Mouse (Mus musculus): ENCODE results near the gene Nme4. TPM values are rescaled to one million over a fixed set of nuclear protein-coding genes. Genes with fewer than 3 reads are reported as not detected.
"Not testable (repeated sequence)": the region's sequence is repeated elsewhere in the genome, so short reads cannot be mapped to it uniquely, and the experiment has no call there.

The Nme4 gene
- total RNA-seq, 2 experiments from 2014 or later: 3.2 to 3.6 TPM

GRCm38 (mm10) chr17:26115205-26115898 is 19.9 kb upstream of the Nme4 start:
- intact Hi-C loops (cut with DNase I): no loop called here
- no peak for DNase-seq (ENCODE audit: low spot score)

- intact Hi-C loops (cut with DNase I); DNase-seq (ENCODE audit: low spot score): not testable (repeated sequence)
Observed at GRCm38 (mm10) chr17:26114461-26114860, 19.1 kb upstream of the Nme4 start.

DNA sequence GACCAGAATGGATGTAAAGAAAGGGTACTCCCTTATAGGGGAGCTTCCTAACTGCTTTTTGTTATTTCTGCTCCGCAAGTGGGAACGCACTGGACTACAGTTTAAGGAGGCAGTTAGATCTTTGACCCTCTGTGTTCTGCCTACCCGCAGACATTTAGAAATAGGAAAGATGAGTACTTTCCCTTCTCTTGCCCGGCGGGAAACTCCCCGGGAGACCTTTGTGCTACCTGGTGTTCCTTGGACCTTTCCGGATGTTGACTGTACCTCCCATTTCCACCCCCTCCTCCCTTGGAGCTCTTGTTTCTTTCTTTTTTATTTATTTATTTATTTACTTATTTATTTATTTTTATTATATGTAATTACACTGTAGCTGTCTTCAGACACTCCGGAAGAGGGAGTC is 18.7 kb upstream of the Nme4 start:
- intact Hi-C loops (cut with DNase I): no loop called here
- no peak for DNase-seq (ENCODE audit: low spot score)

DNA sequence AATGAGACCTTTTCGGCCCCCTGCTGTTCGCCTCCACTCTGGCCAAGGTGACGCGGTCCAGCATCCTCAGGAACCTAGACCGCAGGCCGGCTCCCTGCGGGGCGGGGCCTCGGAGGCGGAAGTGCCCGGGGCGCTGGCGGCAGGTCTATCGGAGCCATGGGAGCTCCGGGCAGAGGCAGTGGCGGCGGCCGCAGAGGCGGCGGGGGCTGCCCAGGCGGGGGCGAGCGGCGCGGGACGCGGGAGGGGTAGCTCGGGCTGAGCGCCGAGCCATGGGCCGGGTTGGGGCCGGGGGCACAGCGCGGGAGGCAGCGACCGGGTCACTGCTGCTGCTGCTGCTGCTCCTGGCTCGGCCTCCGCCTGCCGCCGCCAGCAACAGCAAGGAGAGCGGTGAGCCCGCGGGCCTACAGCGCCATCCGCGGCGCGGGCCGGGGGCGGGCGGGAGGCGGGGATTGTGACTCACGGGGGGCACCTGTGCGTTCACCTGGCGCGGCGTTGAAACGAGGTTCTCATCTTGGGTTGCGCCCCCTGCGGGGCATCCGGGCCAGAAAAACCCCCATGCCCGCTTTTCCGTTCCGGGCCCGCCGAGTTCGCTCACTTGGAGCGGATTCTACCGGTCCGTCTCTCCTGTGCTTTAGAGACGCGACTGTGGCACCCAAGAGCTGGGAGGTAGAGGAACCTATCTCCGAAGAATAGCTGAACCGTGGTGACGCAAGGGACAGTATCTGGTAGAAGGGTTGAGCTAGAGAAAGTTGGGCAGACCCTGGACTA is 18.0 kb upstream of the Nme4 start, which contains the start of gene Tmem8:
Tmem8 (plus strand) TSS at position 119 of the 768 bp plus-strand sequence.
- intact Hi-C loops (cut with DNase I): no loop called here
- no peak for DNase-seq (ENCODE audit: low spot score)

GRCm38 (mm10) chr17:26112751-26113150 is 17.3 kb upstream of the Nme4 start:
- intact Hi-C loops (cut with DNase I): no loop called here
- no peak for DNase-seq (ENCODE audit: low spot score)

- DNase-seq (ENCODE audit: low spot score): no peak
- intact Hi-C loops (cut with DNase I): no loop called here
Observed at GRCm38 (mm10) chr17:26111722-26112121, 16.3 kb upstream of the Nme4 start.

DNA sequence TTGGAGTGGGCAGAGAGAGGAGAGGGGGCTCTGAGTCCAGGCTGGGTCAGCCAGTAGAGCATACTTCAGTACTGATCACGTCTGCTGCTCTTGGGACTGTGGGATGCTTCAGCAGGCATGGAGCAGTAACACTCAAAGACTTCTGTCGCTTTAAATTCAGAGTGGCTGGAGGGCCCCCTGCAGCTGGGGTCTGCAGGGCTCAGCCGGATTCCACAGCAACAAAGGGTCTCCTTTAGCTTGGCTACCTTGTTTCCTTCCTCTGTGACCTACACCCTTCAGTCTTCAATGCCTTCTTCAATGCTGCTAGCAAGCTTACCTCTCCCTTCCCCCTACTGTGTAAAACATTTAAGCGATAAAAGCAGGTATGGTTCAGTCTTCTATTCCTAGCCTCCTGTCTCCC is 15.6 kb upstream of the Nme4 start:
- no peak for DNase-seq (ENCODE audit: low spot score)
- intact Hi-C loops (cut with DNase I): no loop called here

- intact Hi-C loops (cut with DNase I): no loop called here
- DNase-seq (ENCODE audit: low spot score): no peak
Observed at GRCm38 (mm10) chr17:26110156-26110555, 14.8 kb upstream of the Nme4 start.

- intact Hi-C loops (cut with DNase I): no loop called here
Observed at GRCm38 (mm10) chr17:26105619-26106018, 10.2 kb upstream of the Nme4 start.

GRCm38 (mm10) chr17:26101478-26101877 is 6.1 kb upstream of the Nme4 start:
- intact Hi-C loops (cut with DNase I): no loop called here
- no peak for DNase-seq (ENCODE audit: low spot score)

More at GRCm38 (mm10) chr17:26105619-26106018, 10.2 kb upstream of the Nme4 start:
- DNase-seq (ENCODE audit: low spot score): no peak

DNA sequence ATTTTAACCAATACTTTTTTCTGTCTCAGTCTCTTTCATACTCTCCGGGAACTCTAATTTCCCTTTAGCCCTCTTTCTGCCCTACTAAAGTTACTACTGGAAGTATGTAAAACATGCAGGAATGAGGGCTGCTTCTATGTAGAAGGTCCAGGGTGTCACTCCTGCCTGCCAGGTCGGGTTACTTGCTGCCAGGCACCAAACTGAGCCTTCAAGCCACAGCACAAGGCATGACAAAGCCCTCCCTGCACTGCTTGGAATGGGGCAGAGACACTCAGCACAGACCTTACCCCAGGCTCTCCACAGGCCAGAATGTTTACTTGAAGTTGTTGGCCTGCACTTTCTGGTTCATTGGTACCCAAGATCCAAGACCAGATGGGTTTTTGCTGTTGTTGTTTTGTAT is 4.8 kb upstream of the Nme4 start:
- DNase-seq (ENCODE audit: low spot score): no peak
- intact Hi-C loops (cut with DNase I): no loop called here

DNA sequence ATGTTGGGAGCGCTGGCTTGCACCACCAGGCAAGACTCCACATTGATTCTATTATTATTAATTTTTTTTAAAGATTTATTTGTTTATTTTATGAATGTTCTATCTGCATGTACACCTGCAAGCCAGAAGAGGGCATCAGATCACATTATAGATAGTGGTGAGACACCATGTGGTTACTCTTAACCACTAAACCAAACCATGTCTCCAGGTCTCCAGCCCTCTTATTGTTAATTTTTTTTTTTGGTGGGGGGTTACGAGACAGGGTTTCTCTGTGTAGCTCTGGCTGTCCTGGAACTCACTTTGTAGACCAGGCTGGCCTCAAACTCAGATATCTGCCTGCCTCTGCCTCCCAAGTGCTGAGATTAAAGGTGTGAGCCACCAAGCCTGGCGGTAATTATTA is 3.9 kb upstream of the Nme4 start:
- intact Hi-C loops (cut with DNase I): loop anchor here (5.0 kb wide), 1 partner anchor 143 kb away; the partner anchor contains the start of gene Fam234a

DNA sequence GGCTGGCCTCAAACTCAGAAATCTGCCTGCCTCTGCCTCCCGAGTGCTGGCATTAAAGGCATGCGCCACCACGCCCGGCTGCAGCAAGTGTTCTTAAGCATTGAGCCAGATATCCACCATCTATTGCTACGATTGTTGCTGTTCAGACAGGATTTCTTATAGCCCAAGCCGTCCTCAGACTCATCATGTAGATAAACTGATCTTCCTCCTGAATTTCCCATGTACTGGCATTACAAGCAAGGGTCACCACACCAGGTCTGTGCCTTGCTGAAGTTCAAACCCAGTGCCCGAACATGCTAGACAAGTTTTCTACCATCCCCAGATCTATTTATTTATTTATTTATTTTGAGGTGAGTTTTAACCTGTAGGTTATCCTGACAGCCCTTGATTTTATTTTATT is 3.1 kb upstream of the Nme4 start:
- DNase-seq (ENCODE audit: low spot score): no peak
- intact Hi-C loops (cut with DNase I): loop anchor here (5.0 kb wide), 1 partner anchor 144 kb away; the partner anchor contains the start of gene Fam234a

More for the DNA sequence above, 3.9 kb upstream of the Nme4 start:
- not testable (repeated sequence) for DNase-seq (ENCODE audit: low spot score)

DNA sequence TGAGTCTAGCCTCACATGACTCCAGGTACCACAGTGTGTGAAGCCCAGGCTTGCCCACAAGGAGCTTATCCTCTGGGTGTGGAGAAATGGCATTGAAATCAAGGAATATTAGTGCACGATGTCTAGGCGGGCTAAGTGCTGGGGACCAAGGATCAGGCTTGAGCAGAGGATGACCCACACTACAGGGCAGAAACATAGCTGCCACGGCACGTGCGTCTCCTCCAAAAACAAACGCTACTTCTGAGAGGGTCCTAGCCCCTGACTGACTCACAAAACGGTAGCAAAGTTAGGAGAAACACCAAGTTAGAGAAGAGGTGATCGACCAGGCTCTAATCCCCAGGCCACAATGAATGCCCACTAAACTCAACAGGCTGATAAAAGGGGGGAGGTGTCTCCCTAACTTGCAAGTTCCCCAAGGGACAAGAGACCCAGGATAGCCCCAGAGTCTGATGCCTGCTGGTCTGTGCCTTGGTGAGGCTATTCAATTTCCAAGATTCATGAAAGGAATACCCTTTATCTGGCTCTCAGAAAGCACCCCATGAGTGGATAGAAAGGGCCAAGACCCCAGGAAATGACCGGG is 781 bp downstream of the Nme4 start:
- intact Hi-C loops (cut with DNase I): loop anchor here (5.0 kb wide), 2 partner anchors 148 to 202 kb away; partner anchors contain the start of gene Fam234a
- no peak for DNase-seq (ENCODE audit: low spot score)

DNA sequence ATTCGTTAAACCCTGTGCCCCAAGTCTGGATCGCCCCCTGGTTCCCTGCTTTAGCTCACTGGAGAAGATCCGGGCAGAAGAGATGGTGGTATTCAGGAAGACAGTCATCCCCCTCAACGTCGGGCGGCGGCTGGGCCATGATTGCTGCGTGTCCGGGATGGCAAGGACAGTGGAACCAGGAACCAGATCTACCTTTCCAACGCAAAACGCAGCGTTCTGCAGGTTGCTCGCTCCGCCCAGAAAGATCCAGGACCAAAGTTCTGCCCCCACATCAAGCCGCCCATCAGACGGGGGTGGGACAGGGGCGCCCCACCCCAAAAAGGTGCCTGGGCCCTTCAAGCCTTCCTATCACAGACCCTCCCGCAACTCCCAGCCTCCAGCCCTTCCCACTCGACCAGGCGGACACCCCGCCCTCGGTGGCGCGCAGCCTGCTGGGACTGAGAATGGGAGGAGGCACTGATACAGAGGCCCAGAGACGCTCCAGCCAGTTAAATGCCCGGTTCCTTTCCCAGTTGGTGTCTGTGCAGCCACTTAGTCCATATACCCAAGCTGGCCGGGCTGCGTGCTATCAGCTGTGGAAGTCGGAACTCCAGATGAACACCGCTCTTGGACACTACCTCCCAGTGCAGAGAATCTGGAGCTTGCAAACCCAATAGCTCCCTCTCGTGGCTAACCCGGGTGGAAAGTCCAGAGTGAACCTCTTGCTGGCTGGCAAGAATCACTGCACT is 5.3 kb downstream of the Nme4 start, which contains the start of gene Decr2:
Decr2 (minus strand) TSS at position 433 of the 728 bp plus-strand sequence.
- peak; percentile 82 for DNase-seq (ENCODE audit: low spot score)
- intact Hi-C loops (cut with DNase I): loop anchor here (1.0 to 5.0 kb wide), 3 partner anchors 49 to 198 kb away; no protein-coding TSS in a partner anchor

DNA sequence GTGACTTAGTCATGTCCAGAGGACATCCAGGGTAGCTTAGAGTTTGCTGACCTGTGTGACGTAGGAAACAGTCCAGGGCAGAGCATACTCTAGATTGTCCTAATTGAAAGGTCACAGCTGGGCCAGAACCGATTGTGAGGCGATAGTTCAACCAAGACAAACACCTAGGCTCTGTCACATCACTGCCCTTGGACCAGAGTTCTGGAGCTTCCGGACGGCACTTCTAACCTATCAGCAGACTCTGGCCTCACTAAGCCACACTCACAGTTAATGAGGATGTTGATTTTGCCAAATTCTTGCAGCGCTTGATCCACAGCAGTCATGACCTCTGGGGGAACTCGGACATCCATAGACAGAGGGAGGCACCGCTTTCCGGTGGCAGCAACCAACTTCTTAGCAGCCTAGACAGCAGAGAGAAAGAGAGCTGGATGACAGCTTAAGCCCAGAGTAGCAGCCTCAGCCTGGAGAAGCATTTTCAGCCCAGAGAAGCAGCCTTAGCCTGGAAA is 8.3 kb downstream of the Nme4 start:
- no peak for DNase-seq (ENCODE audit: low spot score)
- intact Hi-C loops (cut with DNase I): no loop called here

GRCm38 (mm10) chr17:26080867-26081266 is 14.5 kb downstream of the Nme4 start:
- no peak for DNase-seq (ENCODE audit: low spot score)
- intact Hi-C loops (cut with DNase I): no loop called here

DNA sequence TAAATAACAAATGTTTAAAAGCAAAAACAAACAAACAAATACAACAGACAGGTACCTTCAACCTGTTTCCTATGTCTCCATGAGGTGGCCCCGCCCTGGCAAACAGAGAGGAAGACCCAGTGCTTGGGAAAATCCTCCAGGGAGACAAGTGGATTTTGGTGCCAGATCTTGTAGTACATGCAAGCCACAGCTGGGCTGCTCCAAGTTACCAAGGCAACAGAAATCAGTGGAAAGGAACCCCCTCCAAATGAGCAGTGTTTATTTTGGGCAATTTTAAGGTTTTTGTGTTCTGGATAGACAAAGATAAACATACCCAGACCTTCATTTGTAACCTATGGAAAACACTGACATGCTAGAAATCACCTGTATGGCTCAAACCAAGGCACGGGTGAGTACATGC is 16.6 kb downstream of the Nme4 start:
- intact Hi-C loops (cut with DNase I): no loop called here
- no peak for DNase-seq (ENCODE audit: low spot score)

DNA sequence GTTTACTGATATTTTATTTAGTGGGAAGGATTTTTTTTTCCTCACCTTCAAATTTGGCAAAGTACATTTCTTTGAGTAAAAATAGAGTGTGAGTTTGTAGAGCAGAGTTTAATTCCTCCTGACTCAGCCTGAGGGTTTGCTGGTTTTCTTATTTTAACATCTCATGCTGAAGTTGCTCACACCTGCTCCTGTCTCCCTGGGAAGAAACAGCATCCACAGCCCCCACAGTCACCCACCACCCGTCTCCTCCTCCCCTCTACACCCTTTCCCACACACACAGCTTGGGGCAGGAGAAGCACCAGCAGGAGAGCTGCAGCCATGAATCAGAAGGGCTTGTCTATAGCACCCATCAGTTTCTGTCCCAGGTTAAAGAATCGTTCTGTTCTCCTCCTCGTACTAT is 20.2 kb downstream of the Nme4 start:
- intact Hi-C loops (cut with DNase I): no loop called here
- DNase-seq (ENCODE audit: low spot score): no peak

GRCm38 (mm10) chr17:26070136-26070535 is 25.3 kb downstream of the Nme4 start:
- intact Hi-C loops (cut with DNase I): no loop called here
- no peak for DNase-seq (ENCODE audit: low spot score)
